Mouse (Mus musculus) myocyte (in vitro differentiated cells): Measurements from ENCODE around the gene Ncor1.

Experiments used
- MAX ChIP-seq: IDR thresholded peaks from one replicate; pipeline ENCODE4 v1.6.1; 2011; ENCODE audit warnings: low read depth, mild to moderate bottlenecking, control low read depth
- MYOD1 ChIP-seq, 3 experiments: IDR thresholded peaks; one replicate each; pipeline ENCODE4 v1.6.1; 2011; ENCODE audit warnings: control low read depth in 2 of 3, low read depth in 2 of 3, mild to moderate bottlenecking in 2 of 3, moderate library complexity in 1 of 3; ENCODE audit not compliant: insufficient read length in 2 of 3, control insufficient read depth in 1 of 3
- POLR2A ChIP-seq: IDR thresholded peaks from one replicate; pipeline ENCODE4 v1.6.1; 2011; ENCODE audit warnings: low read depth, mild to moderate bottlenecking, control low read depth, moderate library complexity; ENCODE audit not compliant: insufficient read length
- POLR2AphosphoS2 ChIP-seq: IDR thresholded peaks from one replicate; pipeline ENCODE4 v1.6.1; 2011; ENCODE audit warnings: low read depth, control low read depth; ENCODE audit not compliant: insufficient read length
- REST ChIP-seq: IDR thresholded peaks from one replicate; pipeline ENCODE4 v1.6.1; 2011; ENCODE audit warnings: mild to moderate bottlenecking, control low read depth, moderate library complexity; ENCODE audit not compliant: insufficient read depth, insufficient read length
- TCF12 ChIP-seq: IDR thresholded peaks from one replicate; pipeline ENCODE4 v1.6.1; 2011; ENCODE audit warnings: mild to moderate bottlenecking, control low read depth; ENCODE audit not compliant: poor library complexity, insufficient read depth, severe bottlenecking

DNA sequence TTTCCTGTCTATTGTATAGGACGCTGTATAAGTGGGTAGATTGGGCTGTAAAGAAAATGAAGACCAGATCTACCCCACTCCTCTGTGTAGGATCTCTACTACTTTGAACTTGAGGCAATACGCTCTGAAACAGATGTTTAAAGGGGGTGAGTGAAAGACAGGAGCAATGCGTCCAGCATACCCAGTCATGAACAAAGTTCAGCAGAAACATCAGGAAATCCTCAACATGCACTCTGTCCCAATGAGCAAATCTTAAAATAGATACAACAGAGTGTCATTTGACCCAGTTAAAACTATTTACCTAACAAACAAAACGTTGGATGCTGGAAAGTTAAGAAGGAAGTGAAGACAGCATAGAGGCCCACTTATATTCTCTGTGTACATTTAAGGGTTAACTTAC, 106.4 kb downstream of the Ncor1 start:
- TF ChIP-seq POLR2AphosphoS2: no peak
- TF ChIP-seq REST: no peak
- no peak for TF ChIP-seq TCF12
- TF ChIP-seq POLR2A: no peak
- TF ChIP-seq MYOD1 (IDR thresholded peaks at IDR 0.05; ENCODE audit: control insufficient read depth in 1 of 3, insufficient read length in 2 of 3, low read depth in 2 of 3): no peak
- no peak for TF ChIP-seq MAX
